Mouse (Mus musculus) granulocyte monocyte progenitor cell, adult 5-6 weeks (primary cell): ENCODE data around the gene Tgfbr2. TPM values are rescaled to one million over a fixed set of nuclear protein-coding genes. Genes with fewer than 3 reads are reported as not detected.

ENCODE experiments used
- ATAC-seq: replicated peaks from 2 replicates; pipeline ENCODE4 v1.8.0; 2016; ENCODE audit warnings: mild to moderate bottlenecking, moderate TSS enrichment, inconsistent platforms; ENCODE audit not compliant: poor library complexity, severe bottlenecking
- total RNA-seq, 2 experiments: library from RNA; stranded (forward) in 1 of 2; stranded (reverse) in 1 of 2; fragments of 200-712, 200-1000 nt in 1 of 2; fragments of >200 nt in 1 of 2; fragmentation: Nextera tagmentation in 1 of 2; gene quantifications; 2 replicates each; pipeline ENCODE4 v1.2.3; 2014 to 2017

Tgfbr2 gene
- total RNA-seq, 2 experiments from 2014 or later, result 6.5 to 6.8 TPM

GRCm38 (mm10) chr9:116122544-116122943 is 52.6 kb downstream of the Tgfbr2 start:
- ATAC-seq, result no peak

- peak; percentile 76 for ATAC-seq
These were observed 53.7 kb downstream of the Tgfbr2 start for GRCm38 (mm10) chr9:116121472-116121871.

- no peak for ATAC-seq
These were observed 55.2 kb downstream of the Tgfbr2 start for GRCm38 (mm10) chr9:116119990-116120389.

- no peak for ATAC-seq
These were observed 56.8 kb downstream of the Tgfbr2 start for GRCm38 (mm10) chr9:116118332-116118872.

GRCm38 (mm10) chr9:116115875-116116274 is 59.3 kb downstream of the Tgfbr2 start:
- ATAC-seq, result no peak

GRCm38 (mm10) chr9:116114339-116114738 is 60.8 kb downstream of the Tgfbr2 start:
- no peak for ATAC-seq

- ATAC-seq, result peak; percentile 27
These were observed 63.8 kb downstream of the Tgfbr2 start for GRCm38 (mm10) chr9:116111149-116111970.

- ATAC-seq, result no peak
These were observed 66.4 kb downstream of the Tgfbr2 start for GRCm38 (mm10) chr9:116108729-116109128.

- peak; percentile 71 for ATAC-seq
These were observed 70.4 kb downstream of the Tgfbr2 start for GRCm38 (mm10) chr9:116104770-116105169.

GRCm38 (mm10) chr9:116101842-116102241 is 73.3 kb downstream of the Tgfbr2 start:
- ATAC-seq, result peak; percentile 61

- no peak for ATAC-seq
These were observed 75.1 kb downstream of the Tgfbr2 start for GRCm38 (mm10) chr9:116100015-116100414.

- ATAC-seq, result no peak
These were observed 75.6 kb downstream of the Tgfbr2 start for GRCm38 (mm10) chr9:116099596-116099993.

GRCm38 (mm10) chr9:116098724-116099595 is 76.2 kb downstream of the Tgfbr2 start:
- peak; percentile 62 for ATAC-seq

- ATAC-seq, result no peak
These were observed 83.2 kb downstream of the Tgfbr2 start for GRCm38 (mm10) chr9:116091921-116092320.

- ATAC-seq, result peak; percentile 79
These were observed 83.9 kb downstream of the Tgfbr2 start for GRCm38 (mm10) chr9:116091101-116091841.

- ATAC-seq, result no peak
These were observed 84.9 kb downstream of the Tgfbr2 start for GRCm38 (mm10) chr9:116090296-116090695.

- no peak for ATAC-seq
These were observed 86.2 kb downstream of the Tgfbr2 start for GRCm38 (mm10) chr9:116088912-116089311.

- ATAC-seq, result peak; percentile 17; the same call in 1 of the 2 replicates
These were observed 87.3 kb downstream of the Tgfbr2 start for GRCm38 (mm10) chr9:116087880-116088279.

- no peak for ATAC-seq
These were observed 87.9 kb downstream of the Tgfbr2 start for GRCm38 (mm10) chr9:116087263-116087662.

GRCm38 (mm10) chr9:116085999-116086398 is 89.2 kb downstream of the Tgfbr2 start:
- ATAC-seq, result no peak
